Mouse (Mus musculus): Measurements from ENCODE around the gene Rnf214. TPM values are rescaled to one million over a fixed set of nuclear protein-coding genes. Genes with fewer than 3 reads are reported as not detected.

The Rnf214 gene
- polyA plus RNA-seq (2016; fragmentation: Nextera tagmentation; extraction: Ambion mirVana): 62.2 and 64.1 TPM in 2 replicates

- peak within 1 kb of the TSS; percentile 96 for H3K9ac ChIP-seq
- no peaks in the 10 kb centered on the region for H3K27me3 ChIP-seq
- H3K4me1 ChIP-seq: peaks cover 20% of the 10 kb centered on the region
- peak within 1 kb of the TSS; percentile 71 for H3K4me2 ChIP-seq (replicated peaks)
- peaks cover 44% of the 10 kb centered on the region for H3K36me3 ChIP-seq
- peak; percentile 90 for ATAC-seq (ENCODE audit: insufficient number of reproducible peaks, insufficient read depth, low FRiP score, low TSS enrichment)
- H3K9me3 ChIP-seq: no peaks in the 10 kb centered on the region
- H3K4me3 ChIP-seq: peak within 1 kb of the TSS; percentile 94
- peak within 1 kb of the TSS; percentile 91 for H3K27ac ChIP-seq
- WGBS: under 1% methylated on average over 77 of the region's 80 CpGs
Measured at GRCm38 (mm10) chr9:45906355-45907077, at the start of gene Rnf214, which contains the start of gene Pcsk7. Gene Rnf214, minus strand, starts transcription at chr9:45906911. Gene Pcsk7, plus strand, starts transcription at chr9:45906497.

GRCm38 (mm10) chr9:45955107-45955963 is 48.6 kb upstream of the Rnf214 start, which contains the start of gene Sidt2:
Gene Sidt2, minus strand, starts transcription at chr9:45955258.
- H3K9me3 ChIP-seq: no peaks in the 10 kb centered on the region
- H3K36me3 ChIP-seq: peaks cover 21% of the 10 kb centered on the region
- peaks cover 31% of the 10 kb centered on the region for H3K4me1 ChIP-seq
- peak within 1 kb of the TSS; percentile 86 for H3K27ac ChIP-seq
- ATAC-seq (ENCODE audit: insufficient number of reproducible peaks, insufficient read depth, low FRiP score, low TSS enrichment): peak; percentile 92
- WGBS: under 1% methylated on average over 48 of the region's 48 CpGs
- no peaks in the 10 kb centered on the region for H3K27me3 ChIP-seq
- H3K4me2 ChIP-seq (replicated peaks): peak within 1 kb of the TSS; percentile 91
- peak within 1 kb of the TSS; percentile 89 for H3K4me3 ChIP-seq
- H3K9ac ChIP-seq: peak within 1 kb of the TSS; percentile 87

GRCm38 (mm10) chr9:45954294-45955106 is 47.8 kb upstream of the Rnf214 start:
- peaks cover 29% of the 10 kb centered on the region for H3K36me3 ChIP-seq
- H3K9ac ChIP-seq: peak overlapping the region; percentile 87
- ATAC-seq (ENCODE audit: insufficient number of reproducible peaks, insufficient read depth, low FRiP score, low TSS enrichment): peak; percentile 22; the same call in 1 of the 2 replicates
- H3K9me3 ChIP-seq: no peaks in the 10 kb centered on the region
- under 1% methylated on average over 62 of the region's 63 CpGs for WGBS
- H3K4me3 ChIP-seq: peak overlapping the region; percentile 89
- no peaks in the 10 kb centered on the region for H3K27me3 ChIP-seq
- H3K4me2 ChIP-seq (replicated peaks): peak overlapping the region; percentile 91
- H3K27ac ChIP-seq: peak overlapping the region; percentile 86
- peaks cover 31% of the 10 kb centered on the region for H3K4me1 ChIP-seq

DNA sequence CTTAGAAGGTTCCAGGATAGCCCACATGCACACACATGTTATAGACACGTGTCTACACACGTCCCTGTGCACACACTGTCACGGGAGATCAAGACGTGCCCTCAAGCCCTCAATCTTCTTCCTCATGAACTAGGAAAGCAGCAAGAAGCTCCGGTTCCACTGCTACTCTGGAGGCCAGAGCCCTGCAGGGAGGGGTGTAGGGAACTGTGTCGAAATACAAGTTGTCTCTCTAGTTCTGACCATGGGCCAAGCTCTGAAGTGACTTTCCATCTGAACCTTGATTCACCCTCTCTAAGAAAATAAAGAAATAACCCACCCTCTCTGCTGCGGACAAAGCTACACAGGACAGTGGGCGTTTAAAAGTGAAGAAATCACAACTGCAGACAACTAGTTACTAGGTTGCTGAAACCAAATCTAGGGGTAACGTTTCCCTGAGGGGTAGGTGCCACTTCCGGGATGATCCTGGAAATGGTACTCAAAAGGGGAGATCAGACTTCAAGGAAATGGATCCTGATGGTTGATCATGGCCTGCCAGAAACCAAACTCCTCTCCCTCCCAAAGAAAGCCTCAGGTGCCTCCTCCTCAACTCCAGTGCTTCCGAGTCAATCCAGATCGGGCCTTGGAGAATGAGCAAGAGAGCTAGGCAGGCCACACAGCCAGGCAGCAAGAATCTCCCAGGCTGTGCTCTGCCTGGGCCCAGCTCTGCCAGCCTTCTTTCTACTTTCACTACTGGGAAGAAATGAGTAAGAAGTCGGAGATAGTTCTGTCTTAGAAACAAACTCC is 47.0 kb upstream of the Rnf214 start:
- Histone ChIP-seq H3K4me2 (replicated peaks) (peak overlapping the region; percentile 91), H3K4me1 (peaks cover 27% of the 10 kb centered on the region), H3K9ac (peak overlapping the region; percentile 87), H3K27me3 (no peaks in the 10 kb centered on the region), H3K4me3 (peak overlapping the region; percentile 89), H3K9me3 (no peaks in the 10 kb centered on the region), H3K36me3 (peaks cover 35% of the 10 kb centered on the region), H3K27ac (0 out of 2 replicates have a peak overlapping the region, but pooled peaks have one; percentile 86)
- 51% methylated on average over 13 of the region's 13 CpGs for WGBS
- ATAC-seq (ENCODE audit: insufficient number of reproducible peaks, insufficient read depth, low FRiP score, low TSS enrichment): no peak

DNA sequence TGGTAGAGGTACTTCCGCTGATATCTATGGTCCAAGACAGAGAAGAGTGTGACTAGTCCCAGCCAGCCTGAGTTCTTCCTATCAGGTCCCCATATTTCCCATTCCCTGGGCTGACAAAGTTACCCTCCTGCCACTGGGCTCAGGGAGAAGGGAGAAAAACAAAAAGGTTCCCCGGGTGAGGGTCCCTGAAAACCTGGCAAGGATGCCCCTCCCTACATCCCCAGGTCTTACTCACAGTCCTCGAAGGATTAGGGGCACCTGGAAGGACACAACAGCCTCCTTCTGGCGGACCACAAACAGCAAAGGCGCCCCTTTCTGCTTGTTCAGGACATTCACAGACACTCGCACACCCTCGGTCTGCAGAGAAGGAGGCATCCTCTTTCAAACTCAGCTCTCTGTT is 46.2 kb upstream of the Rnf214 start:
- 71% methylated on average over 7 of the region's 7 CpGs for WGBS
- no peak overlapping the region for H3K27ac ChIP-seq
- H3K4me3 ChIP-seq: no peak overlapping the region
- H3K9ac ChIP-seq: 0 out of 2 replicates have a peak overlapping the region, but pooled peaks have one; percentile 16
- no peaks in the 10 kb centered on the region for H3K9me3 ChIP-seq
- no peak for ATAC-seq (ENCODE audit: insufficient number of reproducible peaks, insufficient read depth, low FRiP score, low TSS enrichment)
- no peaks in the 10 kb centered on the region for H3K27me3 ChIP-seq
- peaks cover 27% of the 10 kb centered on the region for H3K4me1 ChIP-seq
- peaks cover 43% of the 10 kb centered on the region for H3K36me3 ChIP-seq
- H3K4me2 ChIP-seq (replicated peaks): peak overlapping the region; percentile 91; the same call in 1 of the 2 replicates

DNA sequence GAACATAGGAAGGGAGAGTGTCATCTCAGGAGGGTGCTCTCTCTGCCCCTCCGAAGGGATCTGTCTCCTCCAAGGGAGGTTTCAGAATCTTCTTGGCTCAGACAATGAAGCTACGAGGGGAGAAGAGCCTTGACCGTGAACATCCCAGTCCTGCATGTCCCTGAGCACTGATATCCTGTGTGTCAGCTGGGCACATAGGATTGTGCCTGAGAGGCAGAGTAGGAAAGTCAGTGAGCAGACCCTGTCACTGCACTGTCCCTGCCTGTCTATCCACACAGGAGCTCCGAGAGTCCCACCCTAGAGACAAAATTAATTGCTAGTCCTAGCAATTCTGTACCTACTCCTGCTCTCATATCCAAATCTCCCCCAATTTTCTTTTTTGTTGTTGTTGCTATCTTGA is 45.3 kb upstream of the Rnf214 start:
- H3K36me3 ChIP-seq: peaks cover 51% of the 10 kb centered on the region
- no peak overlapping the region for H3K27ac ChIP-seq
- H3K4me3 ChIP-seq: no peak overlapping the region
- H3K4me2 ChIP-seq (replicated peaks): no peak overlapping the region
- H3K9me3 ChIP-seq: no peaks in the 10 kb centered on the region
- no peaks in the 10 kb centered on the region for H3K27me3 ChIP-seq
- no peak for ATAC-seq (ENCODE audit: insufficient number of reproducible peaks, insufficient read depth, low FRiP score, low TSS enrichment)
- 93% methylated on average over 4 of the region's 4 CpGs for WGBS
- no peak overlapping the region for H3K9ac ChIP-seq
- H3K4me1 ChIP-seq: peaks cover 27% of the 10 kb centered on the region

GRCm38 (mm10) chr9:45946872-45947183 is 40.1 kb upstream of the Rnf214 start:
- Histone ChIP-seq H3K4me2 (replicated peaks) (no peak overlapping the region), H3K4me1 (no peaks in the 10 kb centered on the region), H3K9me3 (no peaks in the 10 kb centered on the region), H3K9ac (no peak overlapping the region), H3K4me3 (no peak overlapping the region), H3K36me3 (peaks cover 95% of the 10 kb centered on the region), H3K27ac (no peak overlapping the region), H3K27me3 (no peaks in the 10 kb centered on the region)
- 84% methylated on average over 10 of the region's 10 CpGs for WGBS
- no peak for ATAC-seq (ENCODE audit: insufficient number of reproducible peaks, insufficient read depth, low FRiP score, low TSS enrichment)

DNA sequence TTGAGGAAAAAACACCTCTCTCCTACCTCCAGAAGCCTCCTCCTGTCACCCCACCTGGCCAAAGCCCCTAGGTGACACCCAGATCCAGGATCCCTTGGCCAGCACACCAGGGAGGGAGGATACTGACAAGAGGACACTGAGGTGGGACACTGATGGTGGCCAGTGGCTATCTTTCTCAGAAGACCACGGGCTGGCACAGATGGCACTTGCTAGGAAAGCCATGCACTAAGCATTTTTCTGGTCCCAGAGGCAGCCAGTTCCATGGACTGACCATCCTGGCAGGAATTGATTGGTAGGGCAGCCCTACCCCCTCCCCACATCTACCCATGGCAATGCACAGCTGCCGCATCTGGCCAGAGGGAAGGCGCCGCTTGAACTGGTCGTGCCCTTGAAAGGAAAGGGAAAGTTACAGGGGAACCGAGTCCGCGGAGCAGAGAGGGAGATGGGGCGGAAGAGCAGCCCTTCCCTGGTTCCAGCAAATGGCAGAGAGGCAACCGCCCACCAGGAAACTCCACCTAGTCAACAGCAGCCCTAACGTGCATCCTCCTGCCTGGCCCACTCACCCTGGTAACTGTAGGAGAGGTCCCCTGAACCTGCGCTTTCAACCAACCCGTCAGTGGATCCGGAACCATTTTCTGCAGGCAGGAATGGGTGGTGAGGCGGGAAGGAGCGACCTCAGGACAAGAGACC is 39.6 kb upstream of the Rnf214 start:
- 86% methylated on average over 16 of the region's 16 CpGs for WGBS
- no peak for ATAC-seq (ENCODE audit: insufficient number of reproducible peaks, insufficient read depth, low FRiP score, low TSS enrichment)
- Histone ChIP-seq H3K4me2 (replicated peaks) (no peak overlapping the region), H3K4me1 (no peaks in the 10 kb centered on the region), H3K9me3 (no peaks in the 10 kb centered on the region), H3K27me3 (no peaks in the 10 kb centered on the region), H3K36me3 (peaks cover 94% of the 10 kb centered on the region), H3K4me3 (no peak overlapping the region), H3K27ac (no peak overlapping the region), H3K9ac (no peak overlapping the region)

DNA sequence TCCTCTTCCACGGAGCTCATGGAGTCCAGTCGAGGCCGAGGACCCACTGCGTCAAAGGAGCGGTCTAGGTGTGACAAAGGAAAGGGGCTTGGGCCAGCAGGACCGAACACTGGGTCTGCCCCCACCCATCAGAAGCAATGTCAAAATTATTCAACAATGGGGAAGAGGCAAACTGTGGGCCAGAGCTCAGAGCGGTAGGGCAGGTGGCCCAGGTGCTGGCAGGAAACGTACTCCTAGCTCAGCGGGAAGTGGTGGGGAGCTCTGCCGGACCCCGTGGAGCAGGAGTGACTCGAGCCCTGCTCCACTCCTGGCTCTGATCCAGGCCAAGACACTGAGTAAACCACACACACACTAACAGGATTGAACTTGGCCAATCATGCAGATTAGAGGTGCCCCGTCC is 39.0 kb upstream of the Rnf214 start:
- no peak overlapping the region for H3K4me3 ChIP-seq
- no peaks in the 10 kb centered on the region for H3K27me3 ChIP-seq
- no peak for ATAC-seq (ENCODE audit: insufficient number of reproducible peaks, insufficient read depth, low FRiP score, low TSS enrichment)
- 88% methylated on average over 13 of the region's 13 CpGs for WGBS
- H3K4me2 ChIP-seq (replicated peaks): no peak overlapping the region
- no peak overlapping the region for H3K9ac ChIP-seq
- no peaks in the 10 kb centered on the region for H3K4me1 ChIP-seq
- H3K36me3 ChIP-seq: peaks cover 96% of the 10 kb centered on the region
- no peak overlapping the region for H3K27ac ChIP-seq
- no peaks in the 10 kb centered on the region for H3K9me3 ChIP-seq
